Mouse (Mus musculus) MEL (cell line): ENCODE data around the gene Zfp217. TPM values are rescaled to one million over a fixed set of nuclear protein-coding genes. Genes with fewer than 3 reads are reported as not detected.
A peak's percentile ranks its signal among the peaks of the same experiment; 100 is the strongest.

Experiments used
- DNase-seq: peaks from one replicate; pipeline ENCODE4 v3.0.0; 2011; ENCODE audit warnings: low read depth, low spot score
- H3K27ac ChIP-seq: 2 replicates; pipeline ENCODE4 v1.5.1; 2012; ENCODE audit warnings: low read depth, mild to moderate bottlenecking, control low read depth, low read length, moderate library complexity; ENCODE audit not compliant: control insufficient read depth
- H3K27me3 ChIP-seq, 2 experiments: fragments of 150-350 bp in 1 of 2; sonication (generic) in 1 of 2; 2 replicates each; pipeline ENCODE4 v1.6.1; 2012; ENCODE audit warnings: low read length in 2 of 2, mild to moderate bottlenecking in 2 of 2, improper control_type of control experiment in 1 of 2, moderate library complexity in 1 of 2; ENCODE audit not compliant: insufficient read depth in 2 of 2, control insufficient read depth in 1 of 2
- H3K36me3 ChIP-seq, 2 experiments: 2 replicates each; pipeline ENCODE4 v1.6.1; 2012 to 2014; ENCODE audit warnings: low read length in 2 of 2, improper control_type of control experiment in 1 of 2, inconsistent platforms in 1 of 2, mild to moderate bottlenecking in 1 of 2; ENCODE audit not compliant: insufficient read depth in 2 of 2, control insufficient read depth in 1 of 2
- H3K4me1 ChIP-seq, 2 experiments: fragments of 150-350 bp in 1 of 2; sonication (generic) in 1 of 2; 2 replicates each; pipeline ENCODE4 v1.6.1; 2012; ENCODE audit warnings: low read length in 2 of 2, improper control_type of control experiment in 1 of 2, mild to moderate bottlenecking in 1 of 2; ENCODE audit not compliant: insufficient read depth in 2 of 2, control insufficient read depth in 1 of 2
- H3K4me3 ChIP-seq, 2 experiments: fragments of 150-350 bp in 1 of 2; sonication (generic) in 1 of 2; 2 replicates each; pipeline ENCODE4 v1.5.1; 2012; ENCODE audit warnings: low read depth in 2 of 2, low read length in 2 of 2, mild to moderate bottlenecking in 2 of 2, moderate library complexity in 2 of 2, control low read depth in 1 of 2, improper control_type of control experiment in 1 of 2; ENCODE audit not compliant: control insufficient read depth in 1 of 2, insufficient read depth in 1 of 2
- H3K79me2 ChIP-seq: 2 replicates; pipeline ENCODE4 v1.6.1; 2012; ENCODE audit warnings: mild to moderate bottlenecking, low read length, moderate library complexity; ENCODE audit not compliant: control insufficient read depth, poor library complexity, insufficient read depth
- H3K9ac ChIP-seq: 2 replicates; pipeline ENCODE4 v1.6.1; 2012; ENCODE audit warnings: low read depth, mild to moderate bottlenecking, control low read depth, low read length, moderate library complexity; ENCODE audit not compliant: control insufficient read depth, poor library complexity, severe bottlenecking
- H3K9me3 ChIP-seq: fragments of 150-350 bp; sonication (generic); replicated peaks from 2 replicates; pipeline ENCODE4 v1.6.1; 2012; ENCODE audit warnings: mild to moderate bottlenecking, low read length, improper control_type of control experiment, moderate library complexity; ENCODE audit not compliant: insufficient read depth
- CHD1 ChIP-seq: IDR thresholded peaks from 2 replicates; pipeline ENCODE4 v1.6.1; 2012; ENCODE audit warnings: low read depth, mild to moderate bottlenecking, inconsistent platforms, low read length, improper control_type of control experiment
- CTCF ChIP-seq, 3 experiments: IDR thresholded peaks in 2 of 3; conservative IDR thresholded peaks in 1 of 3; 2 replicates each; pipeline ENCODE4 v1.5.1; 2011 to 2012; ENCODE audit warnings: low read length in 3 of 3, low read depth in 2 of 3, mild to moderate bottlenecking in 2 of 3, improper control_type of control experiment in 1 of 3, inconsistent platforms in 1 of 3, mixed read lengths in 1 of 3, moderate library complexity in 1 of 3; ENCODE audit not compliant: control insufficient read depth in 1 of 3, insufficient read depth in 1 of 3, poor library complexity in 1 of 3, severe bottlenecking in 1 of 3
- ELF1 ChIP-seq: IDR thresholded peaks from 2 replicates; pipeline ENCODE4 v1.6.1; 2014; ENCODE audit warnings: low read depth, mild to moderate bottlenecking, inconsistent platforms, low read length, improper control_type of control experiment, moderate library complexity
- GATA1 ChIP-seq: IDR thresholded peaks from 2 replicates; pipeline ENCODE4 v1.6.1; 2011; ENCODE audit warnings: low read depth, low read length, improper control_type of control experiment
- HCFC1 ChIP-seq: IDR thresholded peaks from 2 replicates; pipeline ENCODE4 v1.6.1; 2012; ENCODE audit warnings: low read depth, mild to moderate bottlenecking, inconsistent platforms, low read length, improper control_type of control experiment, moderate library complexity
- MAFK ChIP-seq: IDR thresholded peaks from 2 replicates; pipeline ENCODE4 v1.6.1; 2011; ENCODE audit warnings: low read depth, mild to moderate bottlenecking, low read length, improper control_type of control experiment, borderline replicate concordance
- MAZ ChIP-seq: IDR thresholded peaks from 2 replicates; pipeline ENCODE4 v1.6.1; 2012; ENCODE audit warnings: low read depth, mild to moderate bottlenecking, inconsistent platforms, low read length, improper control_type of control experiment
- MYB ChIP-seq: IDR thresholded peaks from 2 replicates; pipeline ENCODE4 v1.6.1; 2011; ENCODE audit warnings: mild to moderate bottlenecking, low read depth, low read length, improper control_type of control experiment
- MYC ChIP-seq: IDR thresholded peaks from 2 replicates; pipeline ENCODE4 v1.6.1; 2011; ENCODE audit warnings: low read depth, mild to moderate bottlenecking, low read length, improper control_type of control experiment, moderate library complexity
- NELFE ChIP-seq: IDR thresholded peaks from 2 replicates; pipeline ENCODE4 v1.6.1; 2011; ENCODE audit warnings: low read depth, low read length, improper control_type of control experiment
- NRF1 ChIP-seq: IDR thresholded peaks from 2 replicates; pipeline ENCODE4 v1.6.1; 2014; ENCODE audit warnings: low read depth, mild to moderate bottlenecking, inconsistent platforms, low read length, improper control_type of control experiment, moderate library complexity; ENCODE audit not compliant: poor library complexity, insufficient read depth, severe bottlenecking
- POLR2AphosphoS2 ChIP-seq: IDR thresholded peaks from 2 replicates; pipeline ENCODE4 v1.6.1; 2011; ENCODE audit warnings: low read length, improper control_type of control experiment
- RAD21 ChIP-seq: IDR thresholded peaks from 2 replicates; pipeline ENCODE4 v1.6.1; 2011; ENCODE audit warnings: mild to moderate bottlenecking, low read depth, low read length, improper control_type of control experiment
- SMC3 ChIP-seq: IDR thresholded peaks from 2 replicates; pipeline ENCODE4 v1.6.1; 2011; ENCODE audit warnings: low read depth, low read length, improper control_type of control experiment
- TAL1 ChIP-seq: IDR thresholded peaks from 2 replicates; pipeline ENCODE4 v1.6.1; 2012; ENCODE audit warnings: mild to moderate bottlenecking, inconsistent platforms, low read length, moderate library complexity, mixed read lengths
- TBP ChIP-seq: IDR thresholded peaks from 2 replicates; pipeline ENCODE4 v1.8.0; 2011; ENCODE audit warnings: low read depth, low read length, improper control_type of control experiment
- TCF12 ChIP-seq: IDR thresholded peaks from 2 replicates; pipeline ENCODE4 v1.6.1; 2014; ENCODE audit warnings: low read depth, mild to moderate bottlenecking, inconsistent platforms, low read length, improper control_type of control experiment, moderate library complexity
- UBTF ChIP-seq: IDR thresholded peaks from 2 replicates; pipeline ENCODE4 v1.6.1; 2012; ENCODE audit warnings: low read depth, mild to moderate bottlenecking, inconsistent platforms, low read length, improper control_type of control experiment, moderate library complexity, borderline replicate concordance; ENCODE audit not compliant: insufficient read depth
- ZC3H11A ChIP-seq: IDR thresholded peaks from 2 replicates; pipeline ENCODE4 v1.6.1; 2012; ENCODE audit warnings: low read depth, mild to moderate bottlenecking, inconsistent platforms, low read length, improper control_type of control experiment
- ZNF384 ChIP-seq: IDR thresholded peaks from 2 replicates; pipeline ENCODE4 v1.6.1; 2012; ENCODE audit warnings: low read depth, mild to moderate bottlenecking, inconsistent platforms, low read length, improper control_type of control experiment
- polyA plus RNA-seq, 2 experiments: library from polyadenylated mRNA; stranded (reverse) in 1 of 2; unstranded in 1 of 2; fragments of >175 nt in 1 of 2; fragments of >200 nt in 1 of 2; gene quantifications; 2 replicates each; pipeline versions ENCODE4 v1.2.1 to v1.2.4; 2012; ENCODE audit warnings: low replicate concordance in 2 of 2, low read depth in 1 of 2; ENCODE audit not compliant: insufficient read length in 2 of 2, insufficient read depth in 1 of 2, missing spikeins in 1 of 2
- total RNA-seq: library from RNA; depleted of rRNA; stranded (reverse); fragments of 300-350 nt; gene quantifications from 2 replicates; pipeline ENCODE4 v1.2.3, GENCODE M21; 2012

Zfp217 gene
- total and polyA plus RNA-seq, 3 experiments: 21.7 to 34.9 (median 25.5) TPM

GRCm38 (mm10) chr2:170062378-170062777 is 85.5 kb downstream of the Zfp217 start:
- H3K36me3 ChIP-seq: no peaks in the 10 kb centered on the region
- TF ChIP-seq MAZ: no peak
- no peak for TF ChIP-seq GATA1
- no peak for TF ChIP-seq RAD21
- no peak overlapping the region for H3K4me3 ChIP-seq
- no peaks in the 10 kb centered on the region for H3K4me1 ChIP-seq
- no peak for DNase-seq
- no peak overlapping the region for H3K9ac ChIP-seq
- no peaks in the 10 kb centered on the region for H3K79me2 ChIP-seq
- H3K9me3 ChIP-seq: no peaks in the 10 kb centered on the region
- no peaks in the 10 kb centered on the region for H3K27me3 ChIP-seq
- no peak overlapping the region for H3K27ac ChIP-seq

GRCm38 (mm10) chr2:170060066-170060465 is 87.8 kb downstream of the Zfp217 start:
- no peaks in the 10 kb centered on the region for H3K79me2 ChIP-seq
- no peaks in the 10 kb centered on the region for H3K36me3 ChIP-seq
- no peaks in the 10 kb centered on the region for H3K9me3 ChIP-seq
- no peaks in the 10 kb centered on the region for H3K4me1 ChIP-seq
- TF ChIP-seq RAD21 (peak; percentile 70), CTCF (IDR thresholded peaks at IDR 0.05 in 2 of 3, conservative IDR thresholded peaks at IDR 0.05 in 1 of 3; ENCODE audit: control insufficient read depth in 1 of 3, insufficient read depth in 1 of 3, low read depth in 2 of 3, low read length in 3 of 3, poor library complexity in 1 of 3, severe bottlenecking in 1 of 3) (peak; percentile 73 to 88 (median 80)), ZC3H11A (peak; percentile 80), ELF1 (0 out of 2 replicates have a peak, but pooled peaks have one; percentile 8), MYB (no peak), SMC3 (peak; percentile 89)
- no peak overlapping the region for H3K9ac ChIP-seq
- H3K4me3 ChIP-seq: no peak overlapping the region
- H3K27ac ChIP-seq: no peak overlapping the region
- peak; percentile 50 for DNase-seq
- H3K27me3 ChIP-seq: no peaks in the 10 kb centered on the region

DNA sequence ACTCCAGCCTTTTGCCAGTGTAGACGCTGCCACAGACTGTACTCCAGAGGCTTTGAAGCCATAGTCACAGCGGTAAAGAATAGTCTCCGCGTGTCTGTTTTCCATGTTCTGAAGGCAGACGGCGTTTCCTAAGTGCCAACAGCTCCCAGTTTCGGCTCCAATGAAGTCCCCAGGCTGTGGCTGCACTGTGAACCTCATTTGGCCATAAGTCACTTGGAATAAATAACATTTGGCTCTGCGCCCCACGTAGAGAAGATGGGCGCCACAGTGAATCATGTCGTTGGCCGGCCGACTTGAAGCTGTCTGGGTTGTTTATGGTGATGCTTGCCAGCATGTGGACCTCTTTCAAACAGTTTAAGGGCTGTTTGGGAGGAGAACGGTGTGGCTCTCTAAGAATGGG is 89.1 kb downstream of the Zfp217 start:
- H3K4me3 ChIP-seq: no peak overlapping the region

More for the DNA sequence above, 89.1 kb downstream of the Zfp217 start:
- no peaks in the 10 kb centered on the region for H3K79me2 ChIP-seq
- no peaks in the 10 kb centered on the region for H3K36me3 ChIP-seq
- no peak overlapping the region for H3K9ac ChIP-seq
- TF ChIP-seq NELFE: no peak
- TF ChIP-seq CHD1: no peak
- TF ChIP-seq ZNF384: no peak
- TF ChIP-seq TCF12: no peak
- no peak for TF ChIP-seq NRF1
- TF ChIP-seq MYC: no peak
- TF ChIP-seq HCFC1: no peak
- TF ChIP-seq POLR2AphosphoS2: no peak
- TF ChIP-seq TAL1: no peak
- TF ChIP-seq MAFK: no peak
- TF ChIP-seq UBTF: no peak
- TF ChIP-seq TBP: no peak
- no peak overlapping the region for H3K27ac ChIP-seq
- H3K4me1 ChIP-seq: no peaks in the 10 kb centered on the region
- DNase-seq: no peak
- H3K27me3 ChIP-seq: no peaks in the 10 kb centered on the region
- no peaks in the 10 kb centered on the region for H3K9me3 ChIP-seq
